Mouse (Mus musculus) urinary bladder, postnatal 10 days (tissue): ENCODE measurements around the gene Ube2e1.
"Not testable (repeated sequence)": the region's sequence is repeated elsewhere in the genome, so short reads cannot be mapped to it uniquely, and the experiment has no call there.

Source experiments
- DNase-seq: peaks from one replicate; pipeline ENCODE4 v3.0.0; 2022; ENCODE audit warnings: low spot score

Ube2e1 gene

GRCm38 (mm10) chr14:18241786-18242185 is 89.9 kb downstream of the Ube2e1 start:
- no peak for DNase-seq

GRCm38 (mm10) chr14:18240132-18240531 is 91.5 kb downstream of the Ube2e1 start:
- no peak for DNase-seq

- DNase-seq: peak; percentile 98
These were observed 92.6 kb downstream of the Ube2e1 start, which contains the start of gene Nr1d2 for GRCm38 (mm10) chr14:18238750-18239731. Nr1d2 (minus strand) TSS chr14:18239127.

DNA sequence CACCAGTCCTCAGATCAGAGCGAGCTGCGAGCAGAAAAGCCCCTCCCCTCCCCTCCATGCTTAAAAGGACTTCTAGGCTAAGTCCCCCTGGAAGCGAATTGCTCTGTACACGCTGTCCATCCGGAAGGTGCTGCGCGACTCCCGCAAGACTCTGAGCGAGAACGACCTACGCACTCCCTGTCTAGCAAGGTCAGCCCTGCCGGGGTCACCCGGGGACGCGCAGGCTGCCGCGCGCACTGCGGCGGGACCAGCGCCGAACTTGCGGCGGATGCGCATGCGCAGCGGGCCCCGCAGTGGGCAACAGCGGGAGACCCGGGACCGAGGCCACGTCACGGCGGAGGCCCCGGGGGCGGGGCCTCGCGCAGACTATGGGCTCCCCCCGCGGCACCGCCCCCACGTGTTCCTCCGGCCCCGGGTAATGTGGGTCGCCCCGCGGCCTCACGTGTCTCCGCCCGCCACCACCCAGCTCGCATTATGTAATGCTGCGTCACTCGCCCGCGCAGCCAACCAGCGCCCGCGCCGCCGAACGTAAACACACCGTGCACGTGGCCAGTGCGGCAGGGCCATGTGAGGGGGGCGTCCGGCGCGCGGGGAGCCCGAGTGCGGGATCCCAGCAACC is 93.4 kb downstream of the Ube2e1 start:
- peak; percentile 90 for DNase-seq

GRCm38 (mm10) chr14:18237381-18237780 is 94.3 kb downstream of the Ube2e1 start:
- no peak for DNase-seq

- not testable (repeated sequence) for DNase-seq
These were observed 95.0 kb downstream of the Ube2e1 start for GRCm38 (mm10) chr14:18236496-18237235.

- DNase-seq: no peak
These were observed 97.4 kb downstream of the Ube2e1 start for GRCm38 (mm10) chr14:18233981-18234960.

DNA sequence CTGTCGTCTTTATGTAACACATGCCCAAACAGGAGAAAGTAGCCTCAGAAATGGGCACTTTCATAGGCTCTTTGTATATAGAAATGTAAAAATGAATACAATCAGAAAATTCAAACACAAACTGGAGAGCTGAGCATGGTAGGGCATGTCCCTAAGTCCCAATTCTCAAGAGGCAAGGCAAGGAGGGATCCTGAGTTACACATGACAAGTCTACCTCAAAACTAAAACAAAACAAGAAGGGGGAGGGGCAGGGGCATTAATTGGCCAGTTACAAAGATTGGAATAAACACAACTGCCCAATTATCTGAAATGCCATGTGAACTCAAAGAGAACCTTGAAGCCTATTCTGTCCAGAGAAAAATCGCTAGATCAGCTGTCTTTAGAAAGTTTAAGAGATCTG is 98.6 kb downstream of the Ube2e1 start:
- no peak for DNase-seq
